Mouse (Mus musculus) stomach, postnatal 0 days (tissue): Measurements from ENCODE around the gene Fam221a.

ENCODE experiments used
- CTCF ChIP-seq: IDR thresholded peaks from 2 replicates; pipeline ENCODE4 v1.5.1; 2016; ENCODE audit warnings: antibody characterized with exemption, low read depth, mild to moderate bottlenecking, moderate library complexity
- EP300 ChIP-seq: optimal IDR thresholded peaks from 2 replicates; pipeline ENCODE3; 2016; ENCODE audit warnings: antibody characterized with exemption

DNA sequence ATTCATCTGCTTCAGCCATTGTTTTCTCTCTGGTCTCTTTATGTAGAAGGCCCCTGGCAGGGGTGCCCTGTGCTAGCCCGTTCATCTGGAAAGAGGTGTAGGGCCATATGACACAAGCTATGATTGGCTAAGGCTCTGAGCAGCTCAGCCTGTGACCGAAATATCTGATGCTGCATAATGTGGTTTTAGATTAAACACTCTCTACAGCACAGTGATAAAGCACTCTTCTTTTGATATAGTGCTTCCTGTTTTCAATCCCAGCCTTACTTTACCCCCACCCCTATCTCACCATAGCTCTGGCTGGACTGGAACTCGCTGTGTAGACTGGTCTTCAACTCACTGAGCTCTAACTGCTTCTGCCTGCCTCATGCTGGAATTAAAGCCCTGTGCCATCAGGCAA lies 46.2 kb upstream of the Fam221a start:
- no peak for TF ChIP-seq CTCF
- no peak for TF ChIP-seq EP300
